Mouse (Mus musculus) liver, postnatal 0 days (tissue): ENCODE measurements at regions not wholly inside any gene's neighbourhood (a gene's known extent, or its start where the extent isn't known, plus 50 kb on each side); places are given as distances from the start of the nearest gene placed in this dataset.

Experiments used
- CTCF ChIP-seq: sonication (generic); IDR thresholded peaks from 2 replicates; pipeline ENCODE4 v1.5.1; 2016; ENCODE audit warnings: antibody characterized with exemption, low read depth
- EP300 ChIP-seq: IDR thresholded peaks from 2 replicates; pipeline ENCODE4 v1.6.1; 2016; ENCODE audit warnings: antibody characterized with exemption, low read depth, mild to moderate bottlenecking

DNA sequence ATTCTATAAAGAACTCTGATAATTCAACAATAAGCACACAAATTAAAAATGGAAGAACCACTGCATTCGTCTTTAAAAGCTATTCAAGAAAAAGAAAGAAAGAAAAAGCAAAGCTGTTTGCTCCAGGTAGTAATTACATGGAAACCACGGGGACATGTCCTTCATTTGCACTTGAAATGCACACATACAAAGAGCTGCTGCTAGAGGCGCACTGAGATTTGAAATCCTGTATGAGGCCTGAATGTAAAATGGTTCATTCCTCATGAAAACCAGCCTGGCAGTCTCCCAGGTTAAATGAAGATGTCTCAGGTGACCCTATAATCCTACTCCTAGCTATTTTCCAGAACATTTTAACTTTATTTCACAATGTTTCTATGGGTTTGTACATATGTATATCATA is 123.7 kb upstream of the Vmn2r7 start:
- TF ChIP-seq CTCF = no peak
- no peak for TF ChIP-seq EP300
